Comparison of ENCODE assay signal across 9 mouse cellular contexts in the genomic region with DNA sequence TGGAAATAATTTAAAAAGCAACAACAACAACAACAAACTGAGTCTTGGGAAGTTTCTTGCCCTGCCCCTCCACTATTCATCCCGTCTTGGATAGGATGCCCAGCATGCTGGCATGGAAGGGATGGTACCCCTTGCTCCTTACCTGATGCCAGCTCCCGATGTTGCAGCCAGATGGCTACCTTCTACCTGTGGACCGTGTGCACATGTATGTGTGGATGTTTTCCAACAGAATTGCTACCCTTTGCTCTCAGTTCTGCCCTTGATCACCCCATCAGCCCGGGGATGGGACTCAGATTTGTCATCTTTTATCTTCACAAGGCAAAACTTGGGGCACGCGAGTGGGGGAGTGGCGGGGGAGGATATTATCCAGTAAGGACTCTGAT. TPM values are rescaled to one million over a fixed set of nuclear protein-coding genes. Genes with fewer than 3 reads are reported as not detected.
DNase-seq lines count a peak whose midpoint lies in the region; ATAC-seq and TF ChIP-seq lines count a peak whose summit lies in the region.
"Had no signal": no experiment of that assay in that cellular context is flagged by ENCODE, and none has a peak within 500 bp of the region (broad histone marks: within the 10 kb centered on the region; RNA-seq: fewer than 3 reads in every experiment).

No protein-coding gene starts in this region.

- ATAC-seq in liver, embryonic 12.5 days = no peak

- H3K36me3 ChIP-seq in spleen, adult 2 months (ENCODE audit: control insufficient read depth, insufficient read depth, low read length) = no peaks in the 10 kb centered on the region
- H3K36me3 ChIP-seq in liver, embryonic 12.5 days = no peaks in the 10 kb centered on the region

- H3K9me3 ChIP-seq in liver, embryonic 12.5 days (replicated peaks) = no peaks in the 10 kb centered on the region

- H3K4me2 ChIP-seq in liver, embryonic 12.5 days = peak overlapping the region; percentile 94

- DNase-seq in cerebellum, adult 2 months = peak in 1 of 2 experiments; percentile 43
- DNase-seq in cerebellum, adult 8-10 months = no peak
- DNase-seq in spleen, adult 2 months (ENCODE audit: low read depth in 1 of 2, low spot score in 2 of 2) = no peak
- no peak for DNase-seq in spleen, postnatal 10 days (ENCODE audit: low spot score in 2 of 2)
- no peak for DNase-seq in spleen, postnatal 14 days (ENCODE audit: low spot score in 2 of 2)
- DNase-seq in thymus, postnatal 0 days (ENCODE audit: low spot score) = no peak
- DNase-seq in right cerebral cortex, adult 2 months (ENCODE audit: low spot score in 2 of 2) = no peak

- no peak for TF ChIP-seq POLR2A in cerebellum, adult 2 months (IDR thresholded peaks at IDR 0.05; ENCODE audit: borderline replicate concordance, insufficient read depth, low read length)
- TF ChIP-seq POLR2A in spleen, adult 2 months (IDR thresholded peaks at IDR 0.05; ENCODE audit: low read depth, low read length) = no peak

- H3K4me1 ChIP-seq in cerebellum, adult 2 months (ENCODE audit: control insufficient read depth, insufficient read depth, low read length) = peaks cover 71% of the 10 kb centered on the region
- peaks cover 38% of the 10 kb centered on the region; the same call in 1 of the 2 replicates for H3K4me1 ChIP-seq in spleen, adult 2 months (ENCODE audit: control insufficient read depth, insufficient read depth, insufficient read length)
- peaks cover 80% of the 10 kb centered on the region for H3K4me1 ChIP-seq in liver, embryonic 12.5 days

- H3K27me3 ChIP-seq in cerebellum, adult 2 months (ENCODE audit: control insufficient read depth, insufficient read depth, low read length) = no peaks in the 10 kb centered on the region
- no peaks in the 10 kb centered on the region for H3K27me3 ChIP-seq in spleen, adult 2 months (ENCODE audit: control insufficient read depth, insufficient read depth, low read length)
- H3K27me3 ChIP-seq in liver, embryonic 12.5 days (replicated peaks) = peaks cover 73% of the 10 kb centered on the region

- 49% methylated on average over 7 of the region's 7 CpGs for WGBS in cerebellum, adult 2 months
- 45% methylated on average over 7 of the region's 7 CpGs for WGBS in spleen, adult 2 months
- WGBS in liver, embryonic 12.5 days (ENCODE audit: insufficient replicate concordance) = 33% methylated on average over 7 of the region's 7 CpGs

- peak overlapping the region; percentile 65 for H3K4me3 ChIP-seq in cerebellum, adult 2 months (replicated peaks; ENCODE audit: insufficient read depth, low read depth, low read length)
- peak overlapping the region; percentile 62 for H3K4me3 ChIP-seq in spleen, adult 2 months (ENCODE audit: extremely low read depth, insufficient read depth, insufficient read length)
- H3K4me3 ChIP-seq in liver, embryonic 12.5 days = peak overlapping the region; percentile 64

- H3K27ac ChIP-seq in cerebellum, adult 2 months (ENCODE audit: insufficient read depth, low read length) = no peak overlapping the region
- peak overlapping the region; percentile 85 for H3K27ac ChIP-seq in spleen, adult 2 months (ENCODE audit: insufficient read depth, low read length)
- no peak overlapping the region for H3K27ac ChIP-seq in liver, embryonic 12.5 days

- H3K9ac ChIP-seq in liver, embryonic 12.5 days = 0 out of 2 replicates have a peak overlapping the region, but pooled peaks have one; percentile 73

- TF ChIP-seq CTCF in cerebellum, adult 2 months (IDR thresholded peaks at IDR 0.05; ENCODE audit: borderline replicate concordance, insufficient read depth, low read depth, low read length) = no peak
- no peak for TF ChIP-seq CTCF in spleen, adult 2 months (IDR thresholded peaks at IDR 0.05; ENCODE audit: extremely low read depth, insufficient read depth, insufficient read length, insufficient replicate concordance)

RNA-seq across cellular contexts. Expression of gene Rara, which starts 11.1 kb away (rescaled TPM):
- 13.5 and 15.4 TPM in 2 replicates for polyA plus RNA-seq in cerebellum, adult 2 months (2012; rRNA removed)
- polyA plus RNA-seq in spleen, adult 2 months (2012; rRNA removed) = 37.0 and 48.8 TPM in 2 replicates
- polyA plus RNA-seq in liver, embryonic 12.5 days (2016; fragmentation: Nextera tagmentation; extraction: Ambion mirVana) = 6.8 and 7.1 TPM in 2 replicates
- 40.4 and 41.0 TPM in 2 replicates for polyA plus RNA-seq in thymus, postnatal 0 days (2015; fragmentation: Nextera tagmentation; extraction: Ambion mirVana)

RNA-seq across cellular contexts. Expression of gene Cdc6, which starts 31.1 kb away (rescaled TPM):
- 0.30 and 0.36 TPM in 2 replicates for polyA plus RNA-seq in cerebellum, adult 2 months (2012; rRNA removed)
- polyA plus RNA-seq in spleen, adult 2 months (2012; rRNA removed) = 1.6 and 2.0 TPM in 2 replicates
- polyA plus RNA-seq in liver, embryonic 12.5 days (2016; fragmentation: Nextera tagmentation; extraction: Ambion mirVana) = 86.5 and 89.9 TPM in 2 replicates
- 40.6 and 53.2 TPM in 2 replicates for polyA plus RNA-seq in thymus, postnatal 0 days (2015; fragmentation: Nextera tagmentation; extraction: Ambion mirVana)

RNA-seq across cellular contexts. Expression of gene Gjd3, which starts 44.1 kb away (rescaled TPM):
- polyA plus RNA-seq in cerebellum, adult 2 months (2012; rRNA removed) = 1.2 and 2.1 TPM in 2 replicates
- 0.56 and 0.67 TPM in 2 replicates for polyA plus RNA-seq in spleen, adult 2 months (2012; rRNA removed)
- not detected in 2 replicates for polyA plus RNA-seq in liver, embryonic 12.5 days (2016; fragmentation: Nextera tagmentation; extraction: Ambion mirVana)
- polyA plus RNA-seq in thymus, postnatal 0 days (2015; fragmentation: Nextera tagmentation; extraction: Ambion mirVana) = 0.27 and 0.51 TPM in 2 replicates
- polyA plus RNA-seq: liver, adult 2 months had no signal

Comparison
In these comparisons a context has a peak if more than half of its experiments do, and no peak if none do; other contexts are left out.
1. RNA of gene Cdc6, which starts 31.1 kb away (polyA plus RNA-seq): 86.5 to 89.9 TPM in liver, embryonic 12.5 days and 40.6 to 53.2 TPM in thymus, postnatal 0 days; 1.6 to 2.0 TPM in spleen, adult 2 months and 0.30 to 0.36 TPM in cerebellum, adult 2 months; every median in the first group is over 10 times any median in the second.
2. Peak in every context shown above with its lines, with median percentiles within 50 percentile points of each other: H3K4me3 ChIP-seq.